Mouse (Mus musculus): Measurements from ENCODE around the gene Mst1. TPM values are rescaled to one million over a fixed set of nuclear protein-coding genes. Genes with fewer than 3 reads are reported as not detected.

Gene Mst1
- polyA plus RNA-seq, 1 experiment: 0.65 TPM

DNA sequence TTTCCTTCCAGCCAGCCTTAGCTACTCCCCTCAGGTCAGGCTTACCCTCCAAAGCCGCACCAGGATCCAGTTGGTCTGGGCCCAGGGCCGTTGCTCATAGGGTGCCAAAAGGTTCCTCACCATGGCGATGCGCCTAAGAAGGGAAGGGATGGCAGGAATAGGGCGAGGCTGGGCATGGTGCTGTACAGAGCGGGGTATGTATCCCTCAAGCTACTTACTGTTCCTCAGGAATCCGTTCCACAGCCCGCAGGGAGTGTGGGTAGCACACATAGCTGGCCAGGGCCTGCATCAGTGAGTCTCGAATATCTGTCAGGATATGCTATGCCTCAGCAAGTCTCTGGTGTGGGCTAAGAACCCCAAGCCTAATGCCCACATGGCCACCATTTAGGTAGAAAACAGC is 21.9 kb upstream of the Mst1 start:
- TF ChIP-seq REST (IDR thresholded peaks at IDR 0.05; ENCODE audit: insufficient read depth, insufficient read length): no peak
- TF ChIP-seq POLR2AphosphoS2 (IDR thresholded peaks at IDR 0.05; ENCODE audit: insufficient read length, low read depth): no peak
- no peak for TF ChIP-seq USF1 (IDR thresholded peaks at IDR 0.05; ENCODE audit: low read depth)
- TF ChIP-seq TCF12 (IDR thresholded peaks at IDR 0.05; ENCODE audit: insufficient read depth, poor library complexity, severe bottlenecking): no peak
- TF ChIP-seq POLR2A (IDR thresholded peaks at IDR 0.05; ENCODE audit: insufficient read length, low read depth): no peak
- TF ChIP-seq CEBPB (IDR thresholded peaks at IDR 0.05; ENCODE audit: insufficient read depth, poor library complexity, severe bottlenecking): no peak
- Histone ChIP-seq H3K27me3 (ENCODE audit: control insufficient read depth, insufficient read depth, insufficient read length) (no peaks in the 10 kb centered on the region), H3ac (ENCODE audit: control insufficient read depth, insufficient read length) (no peak overlapping the region), H3K4me2 (ENCODE audit: low read depth) (no peak overlapping the region), H3K4me3 (no peak overlapping the region), H3K36me3 (ENCODE audit: control insufficient read depth, insufficient read depth) (peaks cover 18% of the 10 kb centered on the region), H3K79me2 (ENCODE audit: control insufficient read depth, insufficient read depth) (no peaks in the 10 kb centered on the region)

- no peak overlapping the region for H3K4me2 ChIP-seq (ENCODE audit: low read depth)
- H3K27me3 ChIP-seq (ENCODE audit: control insufficient read depth, insufficient read depth, insufficient read length): no peaks in the 10 kb centered on the region
- no peaks in the 10 kb centered on the region for H3K79me2 ChIP-seq (ENCODE audit: control insufficient read depth, insufficient read depth)
- H3ac ChIP-seq (ENCODE audit: control insufficient read depth, insufficient read length): no peak overlapping the region
- H3K36me3 ChIP-seq (ENCODE audit: control insufficient read depth, insufficient read depth): peaks cover 16% of the 10 kb centered on the region
- TF ChIP-seq MYOG (IDR thresholded peaks at IDR 0.05; ENCODE audit: control insufficient read depth in 1 of 3, insufficient read depth in 1 of 3, insufficient read length in 2 of 3, low read depth in 2 of 3) (no peak), TCF12 (IDR thresholded peaks at IDR 0.05; ENCODE audit: insufficient read depth, poor library complexity, severe bottlenecking) (no peak), CEBPB (IDR thresholded peaks at IDR 0.05; ENCODE audit: insufficient read depth, poor library complexity, severe bottlenecking) (no peak), POLR2A (IDR thresholded peaks at IDR 0.05; ENCODE audit: insufficient read length, low read depth) (no peak), MAX (IDR thresholded peaks at IDR 0.05; ENCODE audit: low read depth) (no peak), USF1 (IDR thresholded peaks at IDR 0.05; ENCODE audit: low read depth) (no peak), SRF (IDR thresholded peaks at IDR 0.05; ENCODE audit: control insufficient read depth, insufficient read length, low read depth) (no peak), E2F4 (IDR thresholded peaks at IDR 0.05; ENCODE audit: insufficient read depth) (no peak), MYOD1 (IDR thresholded peaks at IDR 0.05; ENCODE audit: control insufficient read depth in 1 of 3, insufficient read length in 2 of 3, low read depth in 2 of 3) (no peak), REST (IDR thresholded peaks at IDR 0.05; ENCODE audit: insufficient read depth, insufficient read length) (no peak), POLR2AphosphoS2 (IDR thresholded peaks at IDR 0.05; ENCODE audit: insufficient read length, low read depth) (no peak), TCF3 (IDR thresholded peaks at IDR 0.05; ENCODE audit: insufficient read length, low read depth) (no peak)
- H3K4me3 ChIP-seq: no peak overlapping the region
Measured at GRCm38 (mm10) chr9:108062142-108062541, 18.1 kb upstream of the Mst1 start.

DNA sequence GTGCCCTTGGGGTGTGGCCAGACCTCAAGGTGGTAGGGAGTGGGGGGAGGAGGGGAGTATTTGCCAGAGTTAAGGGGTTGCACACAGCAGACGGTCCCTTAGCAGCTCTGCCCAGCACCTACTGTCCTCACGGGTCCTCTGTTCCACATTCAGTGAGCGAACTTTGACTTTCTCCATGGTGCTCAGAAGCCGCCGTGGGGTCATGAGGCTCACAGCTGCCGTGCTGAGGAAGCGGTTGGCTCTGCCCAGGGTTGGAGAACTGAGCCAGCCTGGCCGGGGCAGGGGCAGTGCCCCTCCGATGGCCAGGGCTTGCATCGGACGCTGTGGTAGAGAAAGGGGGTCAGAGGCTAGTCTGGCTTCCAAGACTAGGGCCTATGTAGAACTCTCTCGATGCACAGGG is 16.9 kb upstream of the Mst1 start:
- Histone ChIP-seq H3K36me3 (ENCODE audit: control insufficient read depth, insufficient read depth) (peaks cover 10% of the 10 kb centered on the region), H3K4me3 (no peak overlapping the region), H3K79me2 (ENCODE audit: control insufficient read depth, insufficient read depth) (no peaks in the 10 kb centered on the region), H3K27me3 (ENCODE audit: control insufficient read depth, insufficient read depth, insufficient read length) (no peaks in the 10 kb centered on the region), H3ac (ENCODE audit: control insufficient read depth, insufficient read length) (no peak overlapping the region), H3K4me2 (ENCODE audit: low read depth) (no peak overlapping the region)
- TF ChIP-seq MYOD1 (IDR thresholded peaks at IDR 0.05; ENCODE audit: control insufficient read depth in 1 of 3, insufficient read length in 2 of 3, low read depth in 2 of 3): no peak
- no peak for TF ChIP-seq TCF12 (IDR thresholded peaks at IDR 0.05; ENCODE audit: insufficient read depth, poor library complexity, severe bottlenecking)
- TF ChIP-seq MYOG (IDR thresholded peaks at IDR 0.05; ENCODE audit: control insufficient read depth in 1 of 3, insufficient read depth in 1 of 3, insufficient read length in 2 of 3, low read depth in 2 of 3): no peak
- no peak for TF ChIP-seq SRF (IDR thresholded peaks at IDR 0.05; ENCODE audit: control insufficient read depth, insufficient read length, low read depth)
- no peak for TF ChIP-seq REST (IDR thresholded peaks at IDR 0.05; ENCODE audit: insufficient read depth, insufficient read length)
- no peak for TF ChIP-seq CEBPB (IDR thresholded peaks at IDR 0.05; ENCODE audit: insufficient read depth, poor library complexity, severe bottlenecking)
- TF ChIP-seq POLR2A (IDR thresholded peaks at IDR 0.05; ENCODE audit: insufficient read length, low read depth): no peak
- no peak for TF ChIP-seq POLR2AphosphoS2 (IDR thresholded peaks at IDR 0.05; ENCODE audit: insufficient read length, low read depth)
- no peak for TF ChIP-seq MAX (IDR thresholded peaks at IDR 0.05; ENCODE audit: low read depth)
- no peak for TF ChIP-seq E2F4 (IDR thresholded peaks at IDR 0.05; ENCODE audit: insufficient read depth)
- no peak for TF ChIP-seq TCF3 (IDR thresholded peaks at IDR 0.05; ENCODE audit: insufficient read length, low read depth)
- no peak for TF ChIP-seq USF1 (IDR thresholded peaks at IDR 0.05; ENCODE audit: low read depth)

- Histone ChIP-seq H3ac (ENCODE audit: control insufficient read depth, insufficient read length) (no peak overlapping the region), H3K36me3 (ENCODE audit: control insufficient read depth, insufficient read depth) (no peaks in the 10 kb centered on the region), H3K79me2 (ENCODE audit: control insufficient read depth, insufficient read depth) (no peaks in the 10 kb centered on the region), H3K27me3 (ENCODE audit: control insufficient read depth, insufficient read depth, insufficient read length) (no peaks in the 10 kb centered on the region), H3K4me2 (ENCODE audit: low read depth) (no peak overlapping the region), H3K4me3 (no peak overlapping the region)
- TF ChIP-seq CEBPB (IDR thresholded peaks at IDR 0.05; ENCODE audit: insufficient read depth, poor library complexity, severe bottlenecking) (no peak), REST (IDR thresholded peaks at IDR 0.05; ENCODE audit: insufficient read depth, insufficient read length) (no peak)
Measured at GRCm38 (mm10) chr9:108065491-108066011, 14.7 kb upstream of the Mst1 start.

DNA sequence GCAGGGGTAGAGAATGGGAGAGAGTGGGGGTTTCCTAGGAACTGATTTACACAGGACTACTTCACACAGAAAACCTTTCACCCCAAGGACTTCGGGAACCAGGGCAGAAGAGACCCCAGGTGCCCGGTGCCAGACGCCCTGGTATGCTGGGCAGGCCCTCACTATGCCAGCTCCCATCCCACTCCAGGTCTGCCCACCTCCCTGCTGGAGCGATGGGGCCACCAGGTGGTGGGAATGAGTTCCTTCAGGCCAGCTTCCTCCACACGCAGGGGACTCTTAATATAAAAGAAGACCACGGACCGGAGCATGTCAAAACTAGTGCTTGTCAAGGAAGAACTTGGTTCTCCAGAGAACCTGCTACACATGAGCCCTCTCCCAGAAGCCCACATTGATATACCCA is 13.0 kb upstream of the Mst1 start:
- H3K79me2 ChIP-seq (ENCODE audit: control insufficient read depth, insufficient read depth): no peaks in the 10 kb centered on the region
- no peaks in the 10 kb centered on the region for H3K27me3 ChIP-seq (ENCODE audit: control insufficient read depth, insufficient read depth, insufficient read length)
- TF ChIP-seq TCF3 (IDR thresholded peaks at IDR 0.05; ENCODE audit: insufficient read length, low read depth): no peak
- TF ChIP-seq POLR2AphosphoS2 (IDR thresholded peaks at IDR 0.05; ENCODE audit: insufficient read length, low read depth): no peak
- TF ChIP-seq USF1 (IDR thresholded peaks at IDR 0.05; ENCODE audit: low read depth): no peak
- no peak for TF ChIP-seq MYOD1 (IDR thresholded peaks at IDR 0.05; ENCODE audit: control insufficient read depth in 1 of 3, insufficient read length in 2 of 3, low read depth in 2 of 3)
- no peak for TF ChIP-seq MAX (IDR thresholded peaks at IDR 0.05; ENCODE audit: low read depth)
- TF ChIP-seq CEBPB (IDR thresholded peaks at IDR 0.05; ENCODE audit: insufficient read depth, poor library complexity, severe bottlenecking): no peak
- TF ChIP-seq SRF (IDR thresholded peaks at IDR 0.05; ENCODE audit: control insufficient read depth, insufficient read length, low read depth): no peak
- TF ChIP-seq E2F4 (IDR thresholded peaks at IDR 0.05; ENCODE audit: insufficient read depth): no peak
- no peak for TF ChIP-seq REST (IDR thresholded peaks at IDR 0.05; ENCODE audit: insufficient read depth, insufficient read length)
- TF ChIP-seq TCF12 (IDR thresholded peaks at IDR 0.05; ENCODE audit: insufficient read depth, poor library complexity, severe bottlenecking): no peak
- TF ChIP-seq MYOG (IDR thresholded peaks at IDR 0.05; ENCODE audit: control insufficient read depth in 1 of 3, insufficient read depth in 1 of 3, insufficient read length in 2 of 3, low read depth in 2 of 3): no peak
- TF ChIP-seq POLR2A (IDR thresholded peaks at IDR 0.05; ENCODE audit: insufficient read length, low read depth): no peak
- no peak overlapping the region for H3ac ChIP-seq (ENCODE audit: control insufficient read depth, insufficient read length)
- no peak overlapping the region for H3K4me2 ChIP-seq (ENCODE audit: low read depth)
- H3K4me3 ChIP-seq: no peak overlapping the region
- peaks cover 5% of the 10 kb centered on the region for H3K36me3 ChIP-seq (ENCODE audit: control insufficient read depth, insufficient read depth)
